Comparison of ENCODE assay signal across 23 mouse cellular contexts in the genomic region with DNA sequence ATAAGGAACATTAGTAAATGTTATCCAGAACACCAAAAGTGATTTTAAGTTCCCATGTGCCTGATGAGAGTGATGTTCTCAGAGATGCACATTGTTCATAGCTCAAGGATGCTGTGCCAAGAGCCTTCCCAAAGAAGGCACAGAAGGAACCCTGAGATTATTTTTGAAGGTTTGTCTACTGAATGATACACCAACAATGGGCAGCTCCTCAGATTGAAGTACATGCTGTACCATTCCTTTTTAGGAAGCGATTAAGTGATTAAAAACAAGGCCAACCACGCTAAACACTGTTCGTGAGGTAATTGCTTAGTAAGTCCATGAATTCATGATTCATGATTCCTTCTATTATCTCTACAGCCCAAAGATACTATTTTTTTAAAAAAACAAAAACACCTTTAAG. TPM values are rescaled to one million over a fixed set of nuclear protein-coding genes. Genes with fewer than 3 reads are reported as not detected.
"Had no signal": no experiment of that assay in that cellular context is flagged by ENCODE, and none has a peak within 500 bp of the region (broad histone marks: within the 10 kb centered on the region; RNA-seq: fewer than 3 reads in every experiment).

No protein-coding gene starts in this region.

- H3K9ac ChIP-seq: neural tube, embryonic 12.5 days; neural tube, embryonic 13.5 days; neural tube, embryonic 15.5 days; stomach, embryonic 15.5 days had no signal

- H3K27ac ChIP-seq: neural tube, embryonic 12.5 days; neural tube, embryonic 13.5 days; neural tube, embryonic 15.5 days; stomach, embryonic 15.5 days; stomach, postnatal 0 days had no signal

- H3K4me2 ChIP-seq: neural tube, embryonic 12.5 days; neural tube, embryonic 13.5 days; neural tube, embryonic 15.5 days; stomach, embryonic 15.5 days had no signal

- H3K4me1 ChIP-seq: neural tube, embryonic 12.5 days; neural tube, embryonic 13.5 days; neural tube, embryonic 15.5 days; stomach, embryonic 15.5 days had no signal

- H3K27me3 ChIP-seq: neural tube, embryonic 12.5 days; neural tube, embryonic 13.5 days; neural tube, embryonic 15.5 days; stomach, embryonic 15.5 days had no signal

- H3K4me3 ChIP-seq: neural tube, embryonic 12.5 days; neural tube, embryonic 13.5 days; neural tube, embryonic 15.5 days; stomach, embryonic 15.5 days had no signal

- DNase-seq: retina, postnatal 1 day; right cerebral cortex, adult 18-20 months; right cerebral cortex, postnatal 14 days; right cerebral cortex, postnatal 25 days; right cerebral cortex, postnatal 4 days; spleen, adult 18-20 months; thymus, adult 18-20 months; thymus, adult 2 months; thymus, postnatal 14 days; thymus, postnatal 25 days; thymus, postnatal 36 days; thymus, postnatal 4 days had no signal

- H3K36me3 ChIP-seq: neural tube, embryonic 12.5 days; neural tube, embryonic 13.5 days had no signal

- H3K9me3 ChIP-seq: neural tube, embryonic 12.5 days; neural tube, embryonic 13.5 days; neural tube, embryonic 15.5 days; stomach, embryonic 15.5 days had no signal

RNA-seq across cellular contexts. Expression of a gene that starts 32.3 kb away (rescaled TPM):
- polyA plus RNA-seq: small intestine, adult 2 months; spleen, adult 2 months; stomach, embryonic 14.5 days; stomach, embryonic 15.5 days; stomach, embryonic 16.5 days; stomach, postnatal 0 days; thymus, adult 2 months; thymus, postnatal 0 days; urinary bladder, adult 2 months had no signal
